ENCODE assay signal across 1 mouse cellular context in the genomic region with DNA sequence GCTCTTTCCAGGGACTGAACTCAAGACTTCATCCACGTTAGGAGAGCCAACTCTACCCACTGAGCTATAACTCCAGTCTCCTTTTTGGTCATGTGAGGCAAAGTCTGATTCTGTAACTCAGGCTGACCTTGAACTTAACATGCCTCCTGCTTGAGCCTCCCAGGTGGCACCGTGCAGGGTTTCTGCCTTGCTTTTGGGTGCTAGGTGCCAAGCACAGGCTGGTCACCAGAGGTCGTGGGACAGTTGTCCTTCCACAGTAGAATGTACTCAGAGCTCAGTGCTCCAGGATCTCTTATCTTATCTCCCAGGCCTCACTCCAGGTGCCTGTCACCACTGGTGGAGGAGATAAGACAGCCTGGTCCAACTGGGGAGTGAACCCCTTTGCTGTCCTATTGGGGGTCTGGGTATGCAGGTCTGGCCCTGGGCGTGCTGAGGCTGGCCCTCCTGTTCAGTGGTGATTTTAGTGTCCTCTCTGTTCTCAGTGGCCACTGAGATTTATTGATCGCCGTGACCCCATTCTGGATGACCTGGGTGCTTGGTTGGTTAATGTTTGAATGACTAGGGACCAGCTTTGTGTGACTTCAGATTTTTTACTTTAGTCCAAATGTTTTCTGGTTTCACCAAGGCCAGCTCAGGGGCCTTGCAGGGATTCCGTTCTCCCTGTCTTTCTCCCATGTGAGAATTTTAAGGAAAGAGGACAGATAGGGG.
TF ChIP-seq lines count a peak whose summit lies in the region.

No protein-coding gene starts in this region.

TF ChIP-seq in MEL, 35 proteins besides CTCF, POLR2A, EP300 and RAD21 (continued from another document):
- peak; percentile 91 for TF ChIP-seq TAL1 (IDR thresholded peaks at IDR 0.05; ENCODE audit: low read length)
- peak; percentile 79 for TF ChIP-seq ETS1 (IDR thresholded peaks at IDR 0.05; ENCODE audit: low read depth, low read length)
- no peak for TF ChIP-seq MEF2A (IDR thresholded peaks at IDR 0.05; ENCODE audit: extremely low read depth, insufficient replicate concordance, low read depth, low read length, poor library complexity, severe bottlenecking)
- TF ChIP-seq MAZ (IDR thresholded peaks at IDR 0.05; ENCODE audit: low read depth, low read length), result peak; percentile 32; the same call in 1 of the 2 replicates
- peak; percentile 36; the same call in 1 of the 2 replicates for TF ChIP-seq SIN3A (IDR thresholded peaks at IDR 0.05; ENCODE audit: low read length)
- TF ChIP-seq ELF1 (IDR thresholded peaks at IDR 0.05; ENCODE audit: low read depth, low read length), result no peak
- TF ChIP-seq MYB (IDR thresholded peaks at IDR 0.05; ENCODE audit: low read depth, low read length), result no peak
- no peak for TF ChIP-seq JUND (IDR thresholded peaks at IDR 0.05; ENCODE audit: low read depth, low read length)
- no peak for TF ChIP-seq POLR2AphosphoS5 (IDR thresholded peaks at IDR 0.05; ENCODE audit: borderline replicate concordance, low read depth, low read length)
- TF ChIP-seq NELFE (IDR thresholded peaks at IDR 0.05; ENCODE audit: low read depth, low read length), result no peak
- peak; percentile 99 for TF ChIP-seq TCF12 (IDR thresholded peaks at IDR 0.05; ENCODE audit: low read depth, low read length)
- peak; percentile 35; the same call in 1 of the 2 replicates for TF ChIP-seq HCFC1 (IDR thresholded peaks at IDR 0.05; ENCODE audit: low read depth, low read length)
- no peak for TF ChIP-seq TBP (IDR thresholded peaks at IDR 0.05; ENCODE audit: low read depth, low read length)
- no peak for TF ChIP-seq ZC3H11A (IDR thresholded peaks at IDR 0.05; ENCODE audit: low read depth, low read length)
- TF ChIP-seq MYC (IDR thresholded peaks at IDR 0.05; ENCODE audit: low read depth, low read length), result no peak
- peak; percentile 45; the same call in 1 of the 2 replicates for TF ChIP-seq USF1 (IDR thresholded peaks at IDR 0.05; ENCODE audit: low read depth, low read length)
- no peak for TF ChIP-seq ZNF384 (IDR thresholded peaks at IDR 0.05; ENCODE audit: low read depth, low read length)
- TF ChIP-seq ZKSCAN1 (IDR thresholded peaks at IDR 0.05; ENCODE audit: low read depth, low read length), result no peak
- TF ChIP-seq GATA1 (IDR thresholded peaks at IDR 0.05; ENCODE audit: low read depth, low read length), result peak; percentile 99
- peak; percentile 14; the same call in 1 of the 2 replicates for TF ChIP-seq NRF1 (IDR thresholded peaks at IDR 0.05; ENCODE audit: insufficient read depth, low read depth, low read length, poor library complexity, severe bottlenecking)
- peak; percentile 59; the same call in 1 of the 2 replicates for TF ChIP-seq BHLHE40 (IDR thresholded peaks at IDR 0.05; ENCODE audit: borderline replicate concordance, low read depth, low read length)
- no peak for TF ChIP-seq MAFK (IDR thresholded peaks at IDR 0.05; ENCODE audit: borderline replicate concordance, low read depth, low read length)
- no peak for TF ChIP-seq GABPA (IDR thresholded peaks at IDR 0.05; ENCODE audit: low read depth, low read length)
- no peak for TF ChIP-seq CHD1 (IDR thresholded peaks at IDR 0.05; ENCODE audit: low read depth, low read length)
- no peak for TF ChIP-seq USF2 (IDR thresholded peaks at IDR 0.05; ENCODE audit: borderline replicate concordance in 1 of 2, insufficient read depth in 1 of 2, low read depth in 1 of 2, low read length in 2 of 2)
- no peak for TF ChIP-seq CHD2 (IDR thresholded peaks at IDR 0.05; ENCODE audit: low read length)
